Mouse (Mus musculus) embryo, embryonic 9.5 days (tissue): ENCODE results near the gene Prr15l.
A peak's percentile ranks its signal among the peaks of the same experiment; 100 is the strongest.

Experiments
- DNase-seq: peaks from one replicate; pipeline ENCODE4 v3.0.0-alpha.2; 2017; ENCODE audit errors: extremely low spot score

The Prr15l gene

DNA sequence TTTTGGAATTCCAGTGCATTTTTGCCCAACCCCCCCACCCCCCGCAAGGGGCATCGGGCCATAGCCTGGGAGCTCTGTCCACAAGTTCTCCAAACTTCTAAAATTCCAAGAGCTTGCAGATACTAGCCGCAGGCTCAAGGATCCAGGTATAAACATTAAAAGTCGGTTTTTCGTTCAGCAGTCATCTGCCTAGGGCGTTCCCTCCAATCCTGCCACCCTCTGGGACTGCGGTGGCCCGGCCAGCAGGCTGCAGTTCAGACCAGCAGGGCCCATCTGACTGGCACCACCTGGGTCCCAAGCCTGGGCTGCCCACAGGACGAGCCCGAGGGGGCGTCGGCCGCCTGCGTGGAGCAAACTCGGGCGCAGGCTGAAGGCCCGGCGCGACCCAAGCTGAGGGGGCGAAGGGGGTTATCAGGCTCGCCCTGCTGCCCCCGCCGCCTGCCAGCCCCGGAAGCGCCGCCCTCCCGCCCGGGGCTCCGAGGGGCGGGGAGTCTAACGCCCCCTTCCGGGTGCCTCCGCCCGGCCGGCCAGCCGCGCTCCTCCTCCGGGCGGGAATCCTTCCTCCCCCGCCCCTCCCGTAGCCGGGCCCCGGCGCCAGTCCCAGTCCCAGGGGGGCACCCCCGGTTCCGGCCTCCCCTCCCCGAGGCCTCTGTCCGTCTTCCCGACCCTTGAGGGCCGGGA is 49.1 kb downstream of the Prr15l start:
- no peak for DNase-seq

- peak; percentile 99 for DNase-seq
These were observed 49.9 kb downstream of the Prr15l start for GRCm38 (mm10) chr11:96977606-96978400.

- DNase-seq = no peak
These were observed 50.7 kb downstream of the Prr15l start for GRCm38 (mm10) chr11:96978401-96979246.

DNA sequence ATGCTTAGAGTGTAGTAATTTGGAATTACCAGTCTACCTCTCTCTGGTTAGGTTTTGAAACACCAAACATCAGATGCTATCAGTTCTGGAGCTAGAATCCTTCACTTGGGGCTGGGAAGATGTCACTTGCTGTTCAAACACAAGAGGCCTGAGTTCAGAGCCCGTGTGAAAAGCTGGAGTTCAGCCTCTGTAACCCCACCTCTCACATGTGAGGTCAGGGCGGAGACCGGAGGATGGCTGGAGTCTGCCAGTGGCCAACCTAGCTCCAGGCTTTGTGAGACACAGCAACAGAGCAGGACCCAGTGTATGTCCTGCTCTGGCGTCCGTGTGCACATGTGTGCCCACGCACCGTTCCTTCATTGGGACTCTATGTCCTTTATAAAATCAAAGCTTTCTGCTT is 51.4 kb downstream of the Prr15l start:
- no peak for DNase-seq

DNA sequence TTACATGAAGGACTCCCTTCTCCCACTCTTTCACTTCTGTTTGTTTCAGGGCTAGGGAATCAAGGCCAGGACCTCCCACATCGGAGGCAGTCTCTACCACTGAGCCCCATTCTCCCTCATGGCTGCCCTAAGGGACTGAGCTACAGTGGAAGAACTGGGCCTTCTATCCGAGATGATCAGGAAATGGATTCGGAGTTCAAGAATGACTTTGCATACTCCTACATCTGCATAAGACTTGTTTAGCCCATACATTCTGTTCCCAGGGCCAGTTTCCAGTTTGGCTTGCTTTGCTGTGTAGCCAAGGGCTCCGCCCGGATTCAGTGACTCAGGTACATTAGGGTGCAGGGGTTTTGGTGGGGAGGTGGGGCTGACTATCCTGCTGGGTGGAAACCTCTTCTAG is 52.1 kb downstream of the Prr15l start:
- no peak for DNase-seq

DNA sequence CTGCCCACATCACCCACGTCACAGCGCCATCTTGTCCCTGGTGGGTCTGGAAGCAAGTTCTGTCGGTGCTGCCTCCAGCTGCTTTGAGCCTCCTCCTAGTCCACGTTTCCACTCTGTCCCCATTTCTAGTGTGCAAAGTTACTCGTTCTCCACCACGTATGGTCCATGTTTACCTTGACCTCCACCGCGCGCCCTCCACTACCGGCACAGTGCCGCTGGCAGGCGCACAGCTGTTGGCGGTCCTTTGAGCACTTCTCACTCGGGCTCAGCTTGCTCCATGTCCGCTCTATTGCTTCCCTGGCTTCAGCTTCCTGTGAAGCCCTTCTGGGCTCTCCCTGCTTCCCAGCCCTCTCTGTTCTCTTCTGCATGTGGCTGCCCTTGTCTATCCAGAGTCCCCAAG is 53.6 kb downstream of the Prr15l start:
- DNase-seq = no peak

DNA sequence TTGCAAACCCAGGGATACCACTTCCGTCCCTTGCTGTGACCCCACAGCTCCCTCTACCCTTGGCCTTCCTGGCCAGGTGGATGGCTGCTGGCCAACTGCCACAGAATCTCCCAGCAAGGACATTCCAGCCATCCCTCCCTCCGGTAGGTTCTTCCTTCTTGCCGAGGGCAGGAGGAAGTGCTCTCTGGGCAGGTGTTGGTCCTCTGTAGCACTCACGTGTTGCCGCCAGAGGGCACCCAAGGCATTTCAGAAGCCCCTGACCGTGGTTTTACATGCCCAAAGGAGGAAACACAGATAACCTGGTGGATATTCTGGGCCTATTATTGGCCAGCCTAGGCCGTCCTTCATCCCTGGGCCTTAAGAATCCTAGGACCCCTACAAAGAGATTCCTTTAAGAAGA is 54.5 kb downstream of the Prr15l start:
- peak; percentile 85 for DNase-seq

DNA sequence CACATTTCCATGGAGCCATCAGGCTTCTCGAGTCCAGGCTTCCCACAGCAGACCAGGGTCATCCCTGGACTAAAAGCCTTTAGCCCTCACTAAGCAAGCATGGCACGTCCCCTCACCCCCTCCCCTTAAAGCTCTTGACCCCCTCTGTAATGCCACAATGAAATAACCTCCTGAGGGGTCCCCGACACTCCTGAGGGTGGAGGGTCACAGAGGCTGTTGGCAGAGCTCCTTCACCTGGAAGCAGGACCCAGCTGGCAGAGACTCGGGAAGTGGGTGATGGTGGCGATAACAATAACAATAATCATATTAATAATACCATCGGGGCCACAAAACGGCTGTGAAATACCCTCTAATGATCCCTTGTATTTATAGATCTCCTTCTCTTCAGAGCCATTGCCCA is 55.0 kb downstream of the Prr15l start, which contains the start of gene Sp2:
Sp2 (minus strand) TSS at position 101 of the 400 bp plus-strand sequence.
- DNase-seq = no peak

DNA sequence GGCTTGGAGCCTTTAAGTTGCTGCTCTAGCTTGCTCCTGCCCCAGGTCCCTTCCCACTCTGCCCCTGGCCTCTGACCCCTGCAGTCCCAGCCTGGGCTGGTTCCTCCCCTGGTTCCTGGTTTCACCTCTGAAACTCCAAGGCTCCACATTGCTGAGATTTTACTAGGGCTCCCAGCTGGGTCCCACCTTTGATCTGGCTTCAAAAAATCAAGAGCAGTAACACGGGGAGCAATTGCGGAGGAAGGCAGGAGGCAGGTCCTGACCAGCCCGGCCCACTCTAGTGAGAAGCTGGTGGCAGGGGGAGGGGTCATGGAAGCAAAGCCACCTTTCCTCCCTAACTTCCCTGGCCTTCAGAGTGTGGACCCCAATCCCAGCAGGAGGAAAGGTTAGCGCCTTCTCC is 57.0 kb downstream of the Prr15l start:
- no peak for DNase-seq

DNA sequence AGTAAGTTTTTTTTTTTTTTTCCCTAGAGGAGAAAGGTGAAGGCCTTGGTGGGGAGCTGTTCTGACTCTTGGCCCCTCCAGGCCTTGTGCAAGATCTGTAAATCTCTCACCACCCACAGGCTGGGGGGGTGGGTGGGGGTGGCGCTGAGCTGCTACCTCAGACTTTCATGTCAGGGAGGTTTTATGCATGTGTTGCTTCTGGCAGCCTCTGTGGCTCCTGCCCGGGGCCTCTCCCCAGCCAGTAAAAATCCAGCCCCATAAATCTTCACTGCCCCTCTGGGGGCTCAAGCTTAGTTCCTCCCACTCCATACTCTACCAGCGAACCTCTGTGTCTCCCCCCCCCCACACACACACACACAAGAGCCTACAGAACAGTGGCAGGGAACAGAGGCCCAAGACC is 58.6 kb downstream of the Prr15l start:
- DNase-seq = no peak
